Mouse (Mus musculus) intestine, embryonic 16.5 days (tissue): ENCODE results near the gene Zfp213. TPM values are rescaled to one million over a fixed set of nuclear protein-coding genes. Genes with fewer than 3 reads are reported as not detected.

Experiments
- ATAC-seq: fragments of 200-750 bp; cut with Nextera tagmentation; 2 replicates; pipeline ENCODE4 v1.8.0; 2017; ENCODE audit warnings: moderate TSS enrichment, moderate library complexity
- H3K27ac ChIP-seq: fragments of 300-500 bp; sonication (generic); 2 replicates; pipeline ENCODE4 v1.5.1; 2014; ENCODE audit warnings: mild to moderate bottlenecking, low read length
- H3K27me3 ChIP-seq: fragments of 300-500 bp; sonication (generic); replicated peaks from 2 replicates; pipeline ENCODE4 v1.6.1; 2014; ENCODE audit warnings: low read length, control low read depth, mixed read lengths; ENCODE audit not compliant: control insufficient read depth, insufficient read depth
- H3K36me3 ChIP-seq: fragments of 300-500 bp; sonication (generic); 2 replicates; pipeline ENCODE4 v1.6.1; 2014; ENCODE audit warnings: low read length, control low read depth; ENCODE audit not compliant: control insufficient read depth, insufficient read depth
- H3K4me1 ChIP-seq: fragments of 300-500 bp; sonication (generic); 2 replicates; pipeline ENCODE4 v1.6.1; 2014; ENCODE audit warnings: low read length, control low read depth, mixed read lengths; ENCODE audit not compliant: control insufficient read depth, insufficient read depth
- H3K4me2 ChIP-seq: fragments of 300-500 bp; sonication (generic); 2 replicates; pipeline ENCODE4 v1.6.1; 2014; ENCODE audit warnings: low read depth, low read length, control low read depth
- H3K4me3 ChIP-seq: fragments of 300-500 bp; sonication (generic); 2 replicates; pipeline ENCODE4 v1.5.1; 2014; ENCODE audit warnings: mild to moderate bottlenecking, low read length
- H3K9ac ChIP-seq: fragments of 300-500 bp; sonication (generic); 2 replicates; pipeline ENCODE4 v1.6.1; 2014; ENCODE audit warnings: low read depth, low read length
- H3K9me3 ChIP-seq: fragments of 300-500 bp; sonication (generic); 2 replicates; pipeline ENCODE4 v1.6.1; 2016; ENCODE audit warnings: low read length, control low read depth; ENCODE audit not compliant: control insufficient read depth
- WGBS: fragments of 180-500 bp; shearing (Covaris S2); extraction: QIAGEN DNeasy Blood & Tissue Kit; methylation state at CpG from one replicate; pipeline ENCODE4 v1.1.7; 2014; 5-methylcytosine and 5-hydroxymethylcytosine counted together
- polyA plus RNA-seq: library from polyadenylated mRNA; unstranded; fragments of >200 nt; fragmentation: Nextera tagmentation; extraction: Ambion mirVana; gene quantifications from 2 replicates; pipeline ENCODE4 v1.2.1, GENCODE M21; 2015

Gene Zfp213
- polyA plus RNA-seq, 1 experiment from 2014 or later, result 16.0 TPM

- H3K4me1 ChIP-seq, result peaks cover 16% of the 10 kb centered on the region
- no peaks in the 10 kb centered on the region for H3K27me3 ChIP-seq
- peak; percentile 38 for ATAC-seq
- WGBS, result 1% methylated on average over 15 of the region's 15 CpGs
- H3K4me3 ChIP-seq, result peak overlapping the region; percentile 70
- H3K9me3 ChIP-seq, result no peaks in the 10 kb centered on the region
- peak overlapping the region; percentile 43; the same call in 1 of the 2 replicates for H3K9ac ChIP-seq
- peak overlapping the region; percentile 85 for H3K4me2 ChIP-seq
- no peak overlapping the region for H3K27ac ChIP-seq
- no peaks in the 10 kb centered on the region for H3K36me3 ChIP-seq
These were observed 15.4 kb downstream of the Zfp213 start for GRCm38 (mm10) chr17:23548615-23549014.

- Histone ChIP-seq H3K27me3 (no peaks in the 10 kb centered on the region), H3K4me2 (no peak overlapping the region), H3K9me3 (no peaks in the 10 kb centered on the region), H3K36me3 (no peaks in the 10 kb centered on the region), H3K4me3 (no peak overlapping the region), H3K9ac (no peak overlapping the region), H3K27ac (no peak overlapping the region), H3K4me1 (peaks cover 20% of the 10 kb centered on the region)
- ATAC-seq, result no peak
- WGBS, result 51% methylated on average over 11 of the region's 11 CpGs
These were observed 16.2 kb downstream of the Zfp213 start for GRCm38 (mm10) chr17:23547681-23548443.

- peak overlapping the region; percentile 49 for H3K4me2 ChIP-seq
- H3K4me1 ChIP-seq, result peaks cover 26% of the 10 kb centered on the region
- no peaks in the 10 kb centered on the region for H3K36me3 ChIP-seq
- under 1% methylated on average over 42 of the region's 42 CpGs for WGBS
- ATAC-seq, result peak; percentile 29
- no peaks in the 10 kb centered on the region for H3K27me3 ChIP-seq
- peak overlapping the region; percentile 80 for H3K4me3 ChIP-seq
- peak overlapping the region; percentile 91 for H3K27ac ChIP-seq
- peak overlapping the region; percentile 84 for H3K9ac ChIP-seq
- no peaks in the 10 kb centered on the region for H3K9me3 ChIP-seq
These were observed 17.1 kb downstream of the Zfp213 start for GRCm38 (mm10) chr17:23546702-23547505.

- Histone ChIP-seq H3K4me3 (peak overlapping the region; percentile 80), H3K36me3 (no peaks in the 10 kb centered on the region), H3K27me3 (no peaks in the 10 kb centered on the region), H3K9me3 (no peaks in the 10 kb centered on the region), H3K4me1 (peaks cover 23% of the 10 kb centered on the region), H3K4me2 (peak overlapping the region; percentile 49), H3K9ac (peak overlapping the region; percentile 84), H3K27ac (peak overlapping the region; percentile 91)
- peak; percentile 32 for ATAC-seq
- WGBS, result under 1% methylated on average over 20 of the region's 20 CpGs
These were observed 17.7 kb downstream of the Zfp213 start for GRCm38 (mm10) chr17:23546333-23546701.

- Histone ChIP-seq H3K4me1 (peaks cover 19% of the 10 kb centered on the region; the same call in 1 of the 2 replicates), H3K27me3 (no peaks in the 10 kb centered on the region), H3K9me3 (no peaks in the 10 kb centered on the region), H3K36me3 (no peaks in the 10 kb centered on the region), H3K4me2 (0 out of 2 replicates have a peak overlapping the region, but pooled peaks have one; percentile 49), H3K27ac (no peak overlapping the region), H3K9ac (no peak overlapping the region), H3K4me3 (peak overlapping the region; percentile 80)
- 16% methylated on average over 6 of the region's 6 CpGs for WGBS
- ATAC-seq, result no peak
These were observed 18.2 kb downstream of the Zfp213 start for GRCm38 (mm10) chr17:23545841-23546240.

GRCm38 (mm10) chr17:23544766-23545165 lies 19.3 kb downstream of the Zfp213 start:
- Histone ChIP-seq H3K36me3 (no peaks in the 10 kb centered on the region), H3K4me3 (no peak overlapping the region), H3K9me3 (no peaks in the 10 kb centered on the region), H3K4me1 (peaks cover 19% of the 10 kb centered on the region; the same call in 1 of the 2 replicates), H3K9ac (no peak overlapping the region), H3K27me3 (no peaks in the 10 kb centered on the region), H3K27ac (no peak overlapping the region), H3K4me2 (no peak overlapping the region)
- ATAC-seq, result no peak
- WGBS, result 97% methylated on average over 1 of the region's 1 CpGs

- Histone ChIP-seq H3K27me3 (no peaks in the 10 kb centered on the region), H3K27ac (no peak overlapping the region), H3K4me1 (0 out of 2 replicates have a peak, but pooled peaks cover 12% of the 10 kb centered on the region), H3K4me3 (no peak overlapping the region), H3K9ac (no peak overlapping the region), H3K36me3 (no peaks in the 10 kb centered on the region), H3K4me2 (no peak overlapping the region), H3K9me3 (no peaks in the 10 kb centered on the region)
- ATAC-seq, result no peak
- WGBS, result 69% methylated on average over 4 of the region's 4 CpGs
These were observed 20.1 kb downstream of the Zfp213 start for GRCm38 (mm10) chr17:23543983-23544382.

GRCm38 (mm10) chr17:23543325-23543724 lies 20.7 kb downstream of the Zfp213 start:
- H3K27ac ChIP-seq, result peak overlapping the region; percentile 75
- H3K9me3 ChIP-seq, result no peaks in the 10 kb centered on the region
- 21% methylated on average over 5 of the region's 5 CpGs for WGBS
- peak overlapping the region; percentile 23; the same call in 1 of the 2 replicates for H3K4me3 ChIP-seq
- H3K27me3 ChIP-seq, result no peaks in the 10 kb centered on the region
- H3K4me2 ChIP-seq, result peak overlapping the region; percentile 47
- peak; percentile 75 for ATAC-seq
- no peak overlapping the region for H3K9ac ChIP-seq
- H3K36me3 ChIP-seq, result no peaks in the 10 kb centered on the region
- H3K4me1 ChIP-seq, result 0 out of 2 replicates have a peak, but pooled peaks cover 12% of the 10 kb centered on the region

- Histone ChIP-seq H3K27me3 (0 out of 2 replicates have a peak, but pooled peaks cover 2% of the 10 kb centered on the region), H3K4me3 (peak overlapping the region; percentile 18; the same call in 1 of the 2 replicates), H3K4me1 (peaks cover 13% of the 10 kb centered on the region; the same call in 1 of the 2 replicates), H3K4me2 (peak overlapping the region; percentile 47), H3K27ac (peak overlapping the region; percentile 64), H3K9me3 (no peaks in the 10 kb centered on the region), H3K9ac (no peak overlapping the region), H3K36me3 (no peaks in the 10 kb centered on the region)
- peak; percentile 6 for ATAC-seq
- WGBS, result 38% methylated on average over 4 of the region's 4 CpGs
These were observed 21.2 kb downstream of the Zfp213 start for GRCm38 (mm10) chr17:23542835-23543234.
